Mouse (Mus musculus): Measurements from ENCODE around the gene Rnf151.

The Rnf151 gene

DNA sequence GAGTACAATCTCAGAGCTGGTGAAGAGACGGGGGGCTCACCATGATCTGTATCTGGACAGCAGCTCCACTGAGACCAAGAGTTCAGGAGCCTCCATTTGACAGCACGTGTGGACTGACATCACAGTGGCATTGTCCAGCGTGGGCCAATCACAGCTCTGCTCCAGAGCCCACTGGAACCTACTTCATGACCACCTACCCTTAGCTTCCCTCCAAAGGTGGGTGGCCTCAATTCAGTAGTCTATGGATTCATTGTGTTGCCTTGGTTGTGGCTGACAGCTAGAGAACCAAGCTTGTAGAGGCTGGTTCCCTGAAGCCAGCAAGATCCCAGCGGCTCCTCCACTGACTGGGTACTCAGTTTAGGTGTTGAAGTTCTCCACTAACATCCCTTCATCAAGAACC, at the start of gene Rnf151, which contains the start of gene Rps2:
Gene Rnf151, minus strand, starts transcription at position 121 of the 400 bp plus-strand sequence.
Gene Rps2, plus strand, starts transcription at position 174 of the 400 bp plus-strand sequence.
- no peak for DNase-seq (ENCODE audit: low spot score)

DNA sequence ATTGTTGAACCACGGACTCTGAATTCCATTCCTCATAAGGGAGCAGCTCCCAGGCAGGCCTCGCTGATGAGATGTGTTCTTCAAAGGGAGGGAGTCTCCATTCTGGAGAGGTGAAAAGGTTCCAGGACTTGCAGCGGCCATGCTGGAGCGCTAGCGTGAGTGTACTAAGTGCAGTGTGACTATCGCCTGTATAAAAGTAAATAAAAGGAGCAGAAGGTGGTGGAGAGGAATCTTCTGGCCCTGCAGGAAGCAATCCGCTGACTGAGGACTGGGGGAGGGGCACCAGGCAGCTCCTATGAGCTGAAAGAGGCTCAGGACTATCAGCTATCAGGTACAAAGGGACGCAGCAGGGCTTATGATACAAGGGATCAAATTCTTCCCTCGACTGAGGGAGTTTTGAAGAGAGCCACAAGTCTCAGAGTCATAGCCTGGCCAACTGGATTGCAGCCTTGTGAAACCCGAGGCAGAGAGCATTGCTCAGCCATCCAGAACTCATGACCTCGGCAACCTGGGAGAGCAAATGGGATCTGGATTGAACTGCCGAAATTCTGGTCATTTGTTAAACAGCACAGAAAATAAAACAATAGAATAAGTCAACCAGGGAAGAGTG, 48.5 kb upstream of the Rnf151 start:
- DNase-seq (ENCODE audit: low spot score): no peak

DNA sequence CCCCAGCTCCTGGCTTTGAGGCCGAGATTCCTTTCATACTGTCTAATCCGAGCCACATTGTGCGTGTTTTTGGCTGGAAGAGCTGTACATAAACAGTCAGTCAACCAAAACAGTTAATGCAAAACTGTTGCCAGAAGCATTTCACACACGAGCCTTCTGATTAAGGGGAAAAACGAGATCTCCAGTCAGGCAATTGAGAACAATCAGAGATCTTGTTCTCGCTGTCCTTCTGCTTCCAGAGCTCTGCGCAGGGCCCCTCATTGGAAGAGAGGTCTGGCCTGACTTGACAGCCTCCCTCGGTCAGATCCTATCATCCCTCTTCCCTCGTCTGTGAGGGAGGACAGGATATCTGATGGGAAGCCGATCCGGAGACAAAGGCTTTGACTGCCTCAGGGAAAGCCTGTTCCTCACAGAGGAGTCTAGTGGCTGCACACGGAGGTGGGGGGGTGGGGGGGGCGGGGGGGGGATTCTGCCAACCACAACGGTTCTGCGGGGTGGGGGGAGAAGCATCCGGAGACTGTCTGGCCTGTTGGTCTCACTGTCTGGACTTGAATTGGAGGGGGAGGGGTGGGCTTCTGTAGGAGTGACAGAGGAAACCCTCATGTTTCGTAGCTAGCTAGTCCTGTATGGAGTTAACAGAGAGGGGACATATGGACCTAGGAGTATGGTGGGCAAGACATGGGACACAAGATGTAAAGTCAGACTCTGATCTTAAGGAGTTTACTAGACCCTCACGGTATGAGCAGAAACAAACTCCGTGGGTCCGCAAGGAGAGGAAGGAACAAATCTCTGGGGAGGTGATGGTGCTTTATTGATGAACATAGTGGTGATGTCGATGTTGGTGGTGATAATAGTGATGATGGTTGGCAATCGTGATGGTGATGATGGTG, 47.4 kb upstream of the Rnf151 start:
- no peak for DNase-seq (ENCODE audit: low spot score)

DNA sequence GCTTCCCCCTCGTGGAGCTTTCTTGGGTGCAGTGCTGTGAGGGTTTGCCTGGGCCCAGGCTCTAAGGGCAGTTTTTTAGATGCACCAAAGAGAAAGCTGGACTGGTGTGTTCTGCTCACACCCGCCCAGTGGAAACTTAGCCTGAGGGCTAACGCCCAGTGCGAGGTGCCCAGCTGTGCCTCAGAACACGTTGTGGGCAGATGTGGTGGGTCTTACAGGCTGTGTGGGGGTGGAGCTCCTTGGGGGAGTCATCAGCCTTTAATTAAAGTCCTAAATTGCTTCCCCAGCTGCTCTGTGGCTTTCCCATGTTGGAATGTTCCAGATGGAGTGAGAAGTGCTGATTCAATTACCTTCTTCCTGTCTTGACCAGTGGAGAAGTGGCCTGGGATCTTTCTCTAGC, 43.3 kb upstream of the Rnf151 start:
- DNase-seq (ENCODE audit: low spot score): no peak

DNA sequence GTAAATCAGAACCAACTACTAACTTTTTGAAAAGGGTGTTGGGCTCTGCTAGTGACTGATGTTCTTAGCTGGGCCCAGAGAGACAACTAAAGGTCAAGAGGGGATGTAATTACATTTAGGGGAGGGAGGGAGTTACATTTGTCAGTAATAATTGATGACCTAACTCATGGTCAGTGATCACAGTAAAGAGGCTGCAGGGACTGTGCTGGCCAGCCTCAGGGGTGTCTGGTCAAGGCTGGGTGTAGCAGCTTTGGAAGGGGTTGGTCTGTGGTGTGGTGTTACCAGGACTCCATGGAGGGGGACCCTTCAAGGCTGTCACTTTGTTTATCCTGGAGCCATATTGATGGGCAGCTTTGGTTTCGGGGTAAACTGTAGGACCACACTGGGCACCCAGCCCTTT, 39.5 kb upstream of the Rnf151 start:
- no peak for DNase-seq (ENCODE audit: low spot score)

DNA sequence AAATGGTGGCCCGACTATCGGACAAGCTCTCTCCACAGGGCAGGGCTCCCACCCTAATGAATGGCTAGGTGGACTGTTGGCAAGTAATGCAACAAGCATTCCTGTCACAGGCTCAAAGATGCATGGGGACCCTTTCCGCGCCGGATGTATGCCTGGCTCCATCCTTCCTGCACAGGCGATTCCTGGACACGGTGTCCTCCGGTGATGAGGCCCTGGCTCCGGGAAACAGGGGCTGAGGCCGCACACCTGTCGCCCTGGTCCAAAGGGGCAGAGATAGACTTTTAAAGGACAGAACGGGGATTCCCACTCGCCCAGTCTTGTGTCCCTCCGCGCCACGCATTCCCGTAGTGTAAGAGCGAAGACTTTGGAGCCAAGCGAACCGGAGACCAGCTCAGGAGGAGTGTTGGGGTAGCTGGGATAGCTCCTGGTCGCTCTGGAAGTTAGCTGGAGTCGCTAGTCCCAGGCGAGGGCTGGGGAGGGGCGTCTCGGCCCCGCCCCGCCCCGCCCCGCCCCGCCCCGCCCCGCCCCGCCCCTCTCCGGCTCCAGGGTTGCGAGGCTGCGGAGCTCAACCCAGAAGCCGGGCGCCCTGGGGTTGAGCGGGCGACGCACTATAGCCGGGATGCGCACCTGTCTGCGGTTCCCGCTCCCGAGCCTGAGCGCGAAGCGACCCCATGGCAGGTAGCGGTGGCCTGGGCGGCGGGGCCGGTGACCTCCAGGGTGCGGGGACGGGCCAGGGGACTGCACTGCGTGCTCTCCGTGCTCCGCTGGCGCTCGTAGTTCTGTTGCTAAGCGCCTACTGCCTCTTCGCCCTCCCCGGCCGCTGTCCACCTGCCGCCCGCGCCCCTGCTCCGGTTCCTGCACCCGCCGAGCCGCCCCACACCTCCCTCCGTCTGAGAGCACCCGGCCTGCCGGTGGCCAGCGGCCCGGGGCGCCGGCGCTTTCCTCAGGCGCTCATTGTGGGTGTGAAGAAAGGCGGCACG, 34.8 kb upstream of the Rnf151 start, which contains the start of gene Hs3st6:
Gene Hs3st6, plus strand, starts transcription at position 574 of the 980 bp plus-strand sequence.
- DNase-seq (ENCODE audit: low spot score): peak; percentile 9

DNA sequence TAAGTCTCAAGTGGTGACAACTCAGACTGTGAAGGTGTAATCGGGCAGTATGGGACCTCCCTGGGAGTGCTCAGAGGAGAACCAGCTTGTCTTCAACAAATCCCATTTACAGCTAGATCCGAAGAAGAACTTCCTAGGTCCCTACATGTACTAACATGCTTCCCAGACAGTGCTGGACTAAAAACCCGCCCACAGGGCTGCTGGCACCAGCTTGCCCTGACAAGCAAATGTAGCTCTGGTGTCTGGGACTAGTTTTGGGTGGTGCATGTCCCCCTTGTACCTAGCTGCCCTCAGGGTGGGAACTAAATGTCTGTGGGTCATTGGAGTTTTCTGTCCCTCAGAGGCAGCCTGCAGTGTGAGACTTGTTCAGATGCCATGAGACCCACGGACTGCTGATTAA, 33.7 kb upstream of the Rnf151 start:
- no peak for DNase-seq (ENCODE audit: low spot score)

DNA sequence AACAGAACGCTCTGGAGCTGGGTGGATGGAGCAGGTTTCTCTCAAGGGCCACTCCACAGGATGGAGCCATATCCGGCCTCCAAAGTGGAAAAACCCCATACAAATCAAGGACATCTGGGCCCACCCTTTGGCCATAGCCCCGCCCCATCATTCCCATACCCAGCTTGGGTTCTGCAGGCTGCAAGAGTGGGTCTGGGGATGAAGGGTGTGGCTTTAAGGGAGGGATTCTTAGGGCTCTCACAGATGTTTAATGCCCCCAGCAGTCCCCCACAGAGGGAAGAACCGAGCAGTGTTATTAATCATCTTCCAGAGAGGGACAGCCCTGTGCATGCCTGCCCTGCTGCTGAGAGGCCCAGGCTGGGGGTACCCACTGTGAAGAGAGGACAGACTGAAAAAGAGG, 29.1 kb upstream of the Rnf151 start:
- DNase-seq (ENCODE audit: low spot score): no peak

DNA sequence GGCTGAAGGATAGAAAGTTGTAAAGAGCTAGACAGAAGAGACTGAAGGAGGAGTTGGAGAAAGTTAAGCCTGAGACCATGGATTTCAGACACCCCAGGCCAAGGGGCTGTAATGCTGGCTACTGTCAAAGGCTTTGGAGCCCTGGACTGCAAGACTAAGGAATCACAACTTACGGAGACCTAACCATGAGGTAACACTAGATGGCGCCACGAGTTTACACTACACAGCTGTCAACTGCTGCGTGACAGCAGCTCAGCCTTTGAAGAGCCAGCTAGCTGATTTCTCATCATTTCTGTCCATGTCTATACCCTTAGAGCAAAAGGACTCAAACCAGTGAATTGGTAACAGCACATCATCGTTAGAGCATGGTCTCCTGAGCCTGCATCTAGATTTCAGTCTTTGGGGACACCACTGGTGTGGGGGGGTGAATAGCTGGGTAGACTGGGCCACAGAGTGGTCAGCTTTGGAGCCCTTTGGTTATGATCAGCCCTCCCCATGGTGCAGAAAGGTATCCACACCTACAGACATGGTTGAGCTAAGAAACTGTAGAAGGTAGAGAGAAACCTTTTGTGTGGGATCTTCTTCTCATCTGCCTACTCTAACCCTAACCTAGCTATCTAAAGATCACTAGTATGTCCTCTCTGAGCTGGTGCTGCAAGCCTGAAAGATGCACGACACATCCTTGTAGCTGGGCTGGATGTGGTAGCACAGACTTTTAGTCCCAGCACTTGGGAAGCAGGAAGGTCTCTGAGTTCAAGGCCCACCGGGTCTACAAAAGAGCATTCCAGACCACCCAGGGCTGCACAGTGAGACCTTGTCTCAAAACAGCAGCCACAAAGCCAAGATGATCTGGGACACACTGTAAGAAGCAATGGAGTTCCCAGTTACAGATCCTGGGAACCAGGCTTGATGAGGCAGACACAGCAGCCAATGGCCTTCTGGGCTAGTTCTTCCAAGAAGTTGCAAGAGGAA, 27.9 kb upstream of the Rnf151 start:
- DNase-seq (ENCODE audit: low spot score): peak; percentile 79

DNA sequence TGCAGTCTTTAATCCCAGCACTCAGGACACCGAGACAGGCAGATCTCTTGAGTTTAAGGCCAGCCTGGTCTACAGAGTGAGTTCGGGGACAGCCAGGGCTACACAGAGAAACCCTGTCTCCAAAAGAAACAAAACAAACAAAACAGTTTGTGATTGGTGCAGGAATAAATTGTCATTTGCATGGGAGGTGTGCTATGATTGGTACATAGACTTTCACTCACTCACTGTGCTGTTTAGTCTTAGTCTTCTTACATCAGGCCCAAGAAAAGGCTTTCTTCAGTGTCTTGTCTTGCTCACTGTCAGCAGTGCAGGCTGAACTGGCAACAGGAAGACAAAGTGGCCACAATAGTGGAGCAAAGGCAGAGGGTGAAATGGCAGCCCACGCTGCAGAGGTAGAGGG, 26.5 kb upstream of the Rnf151 start:
- DNase-seq (ENCODE audit: low spot score): no peak

DNA sequence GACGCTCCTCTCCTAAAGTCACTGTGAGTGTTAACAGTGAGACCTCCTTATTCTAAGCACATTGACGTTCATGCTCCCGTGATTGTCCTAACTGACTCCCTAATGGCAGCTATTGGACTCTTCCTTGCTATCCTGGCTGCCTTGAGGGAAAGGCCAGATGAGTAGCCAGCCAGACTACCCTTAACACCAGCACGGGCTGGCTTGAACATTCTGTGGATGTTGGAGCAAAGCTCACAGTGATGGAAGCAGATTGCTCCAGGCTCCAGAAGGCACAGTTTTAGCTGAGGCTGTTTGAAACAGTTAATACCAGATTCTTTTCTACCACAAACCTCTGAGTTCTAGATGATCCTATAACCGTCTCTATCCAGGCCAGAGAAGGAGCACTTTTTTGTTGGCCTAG, 26.0 kb upstream of the Rnf151 start:
- DNase-seq (ENCODE audit: low spot score): no peak

DNA sequence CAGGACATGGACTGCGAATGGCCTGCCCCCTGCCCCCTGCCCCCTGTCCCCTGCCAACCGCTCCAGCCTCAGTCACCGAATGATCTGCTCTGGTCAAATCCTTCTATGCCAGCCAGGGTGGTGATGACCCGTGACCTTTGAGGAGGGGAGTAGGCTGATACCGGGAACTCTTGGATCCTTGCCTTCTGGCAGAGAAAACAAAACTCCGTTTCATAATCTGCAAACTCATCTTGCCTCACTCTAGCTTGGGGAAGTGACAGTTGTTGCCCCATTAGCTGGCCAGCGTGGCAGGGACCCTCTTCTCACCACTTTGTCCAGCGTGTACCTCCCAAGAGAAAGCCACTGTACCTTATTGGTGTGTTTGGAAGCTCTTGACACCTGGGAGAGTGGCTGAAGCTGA, 24.4 kb upstream of the Rnf151 start:
- DNase-seq (ENCODE audit: low spot score): no peak

DNA sequence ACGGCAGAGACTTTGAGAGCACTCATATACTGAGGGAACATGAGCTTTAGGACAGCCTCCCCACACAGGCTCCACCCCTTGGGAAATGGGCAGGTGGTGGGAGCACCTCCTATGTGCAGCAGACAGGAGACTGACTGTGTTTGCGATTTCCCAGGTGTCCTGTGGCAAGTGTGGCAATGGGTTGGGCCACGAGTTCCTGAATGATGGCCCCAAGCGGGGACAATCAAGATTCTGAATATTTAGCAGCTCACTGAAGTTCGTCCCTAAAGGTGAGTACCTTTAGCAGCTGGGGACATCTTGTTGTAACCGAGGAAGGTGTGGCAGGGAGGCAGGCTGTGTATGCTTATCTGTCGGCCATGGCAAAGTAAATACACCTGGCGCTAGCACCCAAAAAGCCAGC, 22.1 kb upstream of the Rnf151 start:
- DNase-seq (ENCODE audit: low spot score): no peak

DNA sequence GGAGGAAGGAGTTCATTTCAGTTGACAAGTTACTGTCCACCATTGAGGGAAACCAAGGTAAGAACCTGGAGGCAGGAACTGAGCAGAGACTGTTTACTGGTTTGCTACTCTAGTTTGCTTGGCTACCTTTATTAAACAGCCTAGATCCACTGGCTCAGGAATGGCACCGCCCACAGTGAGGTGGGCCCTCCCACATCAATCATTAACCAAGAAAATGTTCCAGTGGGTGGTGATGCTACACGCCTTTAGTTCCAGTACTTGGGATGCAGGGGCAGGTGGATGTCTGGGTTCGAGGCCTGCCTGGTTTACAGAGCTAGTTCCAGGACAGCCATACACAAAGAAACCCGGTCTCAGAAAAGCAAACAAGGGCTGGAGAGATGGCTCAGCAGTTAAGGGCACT, 20.4 kb upstream of the Rnf151 start:
- no peak for DNase-seq (ENCODE audit: low spot score)

DNA sequence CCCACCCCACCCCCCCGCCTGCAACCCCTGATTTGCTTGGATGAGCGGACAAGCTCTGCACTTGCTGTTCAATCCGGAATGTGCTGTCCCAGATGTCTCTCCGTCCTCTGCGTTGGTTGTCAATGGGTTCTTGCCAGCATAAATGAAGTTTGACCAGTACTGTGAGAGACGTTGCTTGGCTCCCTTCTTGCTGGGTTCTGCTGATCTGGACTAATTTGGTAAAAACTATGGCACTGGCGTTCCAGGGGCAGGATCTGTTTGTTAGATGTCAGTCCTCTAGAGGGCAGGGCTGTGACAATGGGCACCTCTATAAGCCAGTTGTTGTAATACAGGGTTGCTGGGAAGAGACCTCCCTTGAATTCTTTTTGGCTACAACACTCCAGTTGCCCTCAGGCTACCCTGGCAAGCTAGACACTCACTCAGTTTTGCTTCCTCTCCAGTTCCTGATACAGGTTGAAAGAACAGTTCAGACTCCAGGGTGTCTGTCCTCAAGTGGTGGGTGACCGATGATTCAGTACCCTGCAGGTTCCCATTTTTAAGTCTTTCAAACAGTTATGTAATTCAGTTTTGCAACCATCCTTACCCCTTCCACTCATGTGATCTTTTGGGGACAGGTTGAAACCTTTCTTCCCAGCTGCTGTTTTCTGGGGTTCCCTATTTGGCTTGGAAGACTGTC, 19.4 kb upstream of the Rnf151 start:
- no peak for DNase-seq (ENCODE audit: low spot score)

DNA sequence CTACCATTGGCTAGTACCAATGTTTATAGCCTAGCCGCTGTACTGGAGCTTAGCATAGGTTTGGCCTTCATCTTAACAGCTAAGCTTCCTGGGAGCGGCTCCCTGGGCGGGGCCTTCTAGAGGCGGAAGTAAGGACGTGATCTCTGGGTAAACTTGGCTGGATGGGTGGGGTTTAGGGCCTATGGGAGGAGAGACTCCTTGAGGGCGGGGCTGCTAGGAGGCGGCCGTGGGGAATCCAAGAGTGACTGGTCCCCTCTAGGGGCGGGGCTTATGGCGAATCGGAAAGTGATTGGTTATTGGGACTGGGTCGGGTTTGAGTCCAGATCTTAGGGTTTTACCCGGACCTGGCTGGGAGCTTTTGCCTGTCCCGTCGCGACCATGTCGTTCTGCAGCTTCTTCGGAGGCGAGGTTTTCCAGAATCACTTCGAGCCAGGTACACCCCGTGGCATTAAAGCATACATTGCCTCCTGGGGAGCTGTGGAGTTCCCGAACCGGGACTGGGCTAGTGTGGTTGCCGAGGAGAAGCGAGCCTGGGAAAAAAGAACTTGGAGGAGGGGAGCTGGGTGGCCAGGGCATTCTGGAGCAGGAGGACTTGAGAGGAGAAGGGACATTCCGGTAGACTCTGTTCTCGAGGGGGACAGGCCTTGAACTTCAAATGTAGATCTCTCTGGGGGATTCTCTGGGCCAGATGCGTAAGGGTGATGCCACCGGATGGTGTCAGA, 18.6 kb upstream of the Rnf151 start, which contains the start of gene Msrb1:
Gene Msrb1, plus strand, starts transcription at position 313 of the 722 bp plus-strand sequence.
- DNase-seq (ENCODE audit: low spot score): peak; percentile 95

DNA sequence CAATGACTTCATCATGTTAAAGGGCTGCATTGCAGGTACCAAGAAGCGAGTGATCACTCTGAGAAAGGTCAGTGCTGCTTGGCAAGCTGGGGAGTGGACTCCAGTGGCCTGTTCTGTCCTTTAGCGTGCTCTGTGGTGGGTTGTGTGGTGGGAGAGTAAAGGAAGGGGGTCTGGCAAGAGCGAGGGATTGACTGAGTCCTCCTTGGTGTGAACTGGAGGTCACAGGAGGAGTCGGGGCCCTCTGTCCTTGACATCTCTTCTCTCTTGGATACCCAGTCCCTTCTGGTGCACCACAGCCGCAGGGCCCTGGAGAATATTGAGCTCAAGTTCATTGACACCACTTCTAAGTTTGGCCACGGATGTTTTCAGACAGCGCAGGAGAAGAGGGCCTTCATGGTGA, 17.6 kb upstream of the Rnf151 start:
- no peak for DNase-seq (ENCODE audit: low spot score)

DNA sequence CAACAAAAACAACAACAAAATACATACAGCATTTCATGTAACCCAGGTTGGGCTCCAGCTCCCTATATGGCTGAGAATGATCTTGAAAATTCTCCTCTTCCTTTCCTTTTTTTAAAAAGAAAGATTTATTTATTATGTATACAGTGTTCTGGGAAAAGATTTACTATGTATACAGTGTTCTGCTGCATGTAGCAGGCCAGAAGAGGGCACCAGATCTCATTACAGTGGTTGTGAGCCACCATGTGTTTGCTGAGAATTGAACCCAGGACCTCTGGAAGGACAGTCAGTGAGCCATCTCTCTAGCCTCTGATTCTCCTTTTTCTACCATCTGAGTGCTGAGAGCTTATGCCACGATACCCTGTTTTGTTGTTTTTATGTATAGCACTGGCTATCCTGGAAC, 16.6 kb upstream of the Rnf151 start:
- no peak for DNase-seq (ENCODE audit: low spot score)

DNA sequence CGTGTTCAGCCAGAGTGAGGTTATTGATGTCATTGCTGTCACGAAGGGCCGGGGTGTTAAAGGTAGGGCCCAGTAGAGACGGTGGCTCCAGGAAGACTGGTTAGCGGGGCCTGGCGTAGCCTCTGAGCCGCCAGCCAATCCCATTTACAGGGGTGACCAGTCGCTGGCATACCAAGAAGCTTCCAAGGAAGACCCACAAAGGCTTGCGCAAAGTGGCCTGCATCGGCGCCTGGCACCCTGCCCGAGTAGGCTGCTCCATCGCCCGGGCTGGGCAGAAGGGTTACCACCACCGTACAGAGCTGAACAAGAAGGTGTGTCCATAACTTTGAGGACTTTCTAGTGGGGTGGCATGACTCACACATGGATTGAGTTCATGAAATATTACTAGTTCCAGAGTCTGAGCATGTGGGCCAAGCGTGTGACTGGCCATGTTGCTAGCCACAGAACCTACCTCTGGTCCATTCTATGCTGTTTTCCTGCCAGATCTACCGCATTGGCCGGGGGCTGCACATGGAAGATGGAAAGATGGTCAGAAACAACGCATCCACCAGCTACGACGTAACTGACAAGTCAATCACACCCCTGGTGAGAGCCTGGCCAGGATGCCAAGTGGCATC, 15.7 kb upstream of the Rnf151 start:
- no peak for DNase-seq (ENCODE audit: low spot score)
